Mouse (Mus musculus) neural tube, embryonic 11.5 days (tissue): ENCODE measurements around the gene E130114P18Rik. TPM values are rescaled to one million over a fixed set of nuclear protein-coding genes. Genes with fewer than 3 reads are reported as not detected.

ENCODE experiments used
- ATAC-seq: fragments of 200-750 bp; cut with Nextera tagmentation; 2 replicates; pipeline ENCODE4 v1.8.0; 2017; ENCODE audit warnings: moderate number of reproducible peaks, mild to moderate bottlenecking, moderate TSS enrichment, moderate library complexity; ENCODE audit not compliant: insufficient read depth, low FRiP score, low TSS enrichment
- DNase-seq: peaks from one replicate; pipeline ENCODE4 v3.0.0-alpha.2; 2015; ENCODE audit warnings: low spot score
- H3K27ac ChIP-seq: fragments of 300-500 bp; sonication (generic); 2 replicates; pipeline ENCODE4 v1.5.1; 2014; ENCODE audit warnings: low read depth, mild to moderate bottlenecking, low read length
- H3K27me3 ChIP-seq: fragments of 300-500 bp; sonication (generic); 2 replicates; pipeline ENCODE4 v1.6.1; 2014; ENCODE audit warnings: mild to moderate bottlenecking, low read length, mixed read lengths; ENCODE audit not compliant: control insufficient read depth, insufficient read depth
- H3K36me3 ChIP-seq: fragments of 300-500 bp; sonication (generic); 2 replicates; pipeline ENCODE4 v1.6.1; 2014; ENCODE audit warnings: mild to moderate bottlenecking, low read length, moderate library complexity, mixed read lengths; ENCODE audit not compliant: control insufficient read depth, insufficient read depth
- H3K4me1 ChIP-seq: fragments of 300-500 bp; sonication (generic); 2 replicates; pipeline ENCODE4 v1.6.1; 2014; ENCODE audit warnings: low read length, mixed read lengths; ENCODE audit not compliant: control insufficient read depth, insufficient read depth
- H3K4me2 ChIP-seq: fragments of 300-500 bp; sonication (generic); 2 replicates; pipeline ENCODE4 v1.6.1; 2014; ENCODE audit warnings: low read depth, mild to moderate bottlenecking, moderate library complexity
- H3K4me3 ChIP-seq: fragments of 300-500 bp; sonication (generic); 2 replicates; pipeline ENCODE4 v1.5.1; 2014; ENCODE audit warnings: low read depth, low read length
- H3K9ac ChIP-seq: fragments of 300-500 bp; sonication (generic); 2 replicates; pipeline ENCODE4 v1.6.1; 2014; ENCODE audit warnings: mild to moderate bottlenecking, low read length
- H3K9me3 ChIP-seq: fragments of 300-500 bp; sonication (generic); 2 replicates; pipeline ENCODE4 v1.6.1; 2016; ENCODE audit warnings: low read length; ENCODE audit not compliant: control insufficient read depth
- WGBS: fragments of 180-500 bp; shearing (Covaris S2); extraction: QIAGEN DNeasy Blood & Tissue Kit; methylation state at CpG from one replicate; pipeline ENCODE4 v1.1.7; 2014; 5-methylcytosine and 5-hydroxymethylcytosine counted together
- polyA plus RNA-seq: library from polyadenylated mRNA; unstranded; fragments of >200 nt; fragmentation: Nextera tagmentation; extraction: Ambion mirVana; gene quantifications from 2 replicates; pipeline ENCODE4 v1.2.1, GENCODE M21; 2014

E130114P18Rik gene
- polyA plus RNA-seq, 1 experiment from 2014 or later = 9.1 TPM

DNA sequence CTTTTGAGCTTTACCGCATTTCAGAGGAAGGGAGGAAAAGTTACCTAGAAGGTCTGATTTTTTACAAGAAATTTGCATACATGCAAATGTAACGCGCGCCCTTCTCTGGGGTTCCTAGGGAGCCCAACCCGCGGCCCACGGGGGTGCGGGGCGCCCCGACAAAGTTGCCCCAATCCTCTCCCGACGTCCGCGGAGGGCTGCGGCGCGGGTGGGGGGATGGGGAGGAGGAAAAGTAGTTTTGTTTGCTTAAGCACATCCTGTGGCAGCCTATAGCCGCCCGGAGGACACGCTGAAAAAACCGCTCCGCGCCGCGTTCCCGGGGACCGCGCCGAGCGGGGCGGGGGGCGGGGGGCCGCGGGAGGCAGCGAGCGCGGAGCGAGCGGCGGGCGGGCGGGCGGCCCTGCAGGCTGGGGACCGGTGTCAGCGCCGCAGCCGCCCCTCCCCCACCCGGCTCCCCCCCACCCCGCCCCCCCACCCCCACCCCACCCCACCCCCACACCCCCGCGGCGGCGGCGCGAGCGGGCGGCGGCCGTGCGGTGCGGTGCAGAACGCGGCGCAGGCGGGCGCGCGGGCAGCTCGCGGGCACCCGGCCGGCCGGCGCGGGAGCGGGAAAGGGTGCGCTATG lies 685 bp downstream of the E130114P18Rik start:
- peak; percentile 32 for ATAC-seq

DNA sequence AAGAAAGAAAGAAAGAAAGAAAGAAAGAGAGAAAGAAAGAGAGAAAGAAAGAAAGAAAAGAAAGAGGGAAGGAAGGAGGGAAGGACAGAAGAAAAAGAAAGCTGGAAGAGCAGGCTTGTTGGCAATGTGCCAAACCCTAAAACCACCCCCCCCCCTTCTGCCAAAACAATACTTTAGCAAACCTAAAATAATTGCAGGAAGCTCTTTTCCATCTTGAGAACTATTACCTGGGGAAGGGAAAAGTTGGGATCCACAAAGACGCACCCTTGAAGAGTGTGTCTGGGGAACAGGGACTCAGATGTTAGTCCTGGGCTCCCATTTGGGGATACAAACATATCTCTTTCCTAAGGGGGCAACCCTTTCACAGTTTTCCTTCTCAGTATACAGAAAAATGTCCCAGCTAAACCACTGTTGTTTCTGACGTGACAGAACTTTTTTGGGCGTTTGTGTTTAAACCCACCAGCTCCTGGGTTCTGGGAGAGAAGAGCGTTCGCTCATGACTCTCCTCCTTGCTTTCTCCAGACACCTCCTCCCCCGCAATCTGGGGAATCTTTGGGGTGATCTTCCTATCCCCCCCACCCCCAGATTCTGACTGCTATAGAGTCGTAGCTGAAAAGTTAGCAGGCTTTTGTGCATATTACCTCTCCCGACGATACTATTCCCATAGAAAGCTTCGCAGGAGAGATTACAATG lies 1.3 kb downstream of the E130114P18Rik start:
- Histone ChIP-seq H3K4me3 (peak overlapping the region; percentile 97), H3K4me1 (peaks cover 27% of the 10 kb centered on the region; the same call in 1 of the 2 replicates), H3K36me3 (no peaks in the 10 kb centered on the region), H3K27ac (peak overlapping the region; percentile 87), H3K9me3 (no peaks in the 10 kb centered on the region), H3K27me3 (peaks cover 9% of the 10 kb centered on the region; the same call in 1 of the 2 replicates), H3K4me2 (peak overlapping the region; percentile 83), H3K9ac (peak overlapping the region; percentile 98)
- DNase-seq (peak; percentile 37), ATAC-seq (no peak)
- WGBS = 1% methylated on average over 10 of the region's 10 CpGs

More for the DNA sequence above, 685 bp downstream of the E130114P18Rik start:
- no peaks in the 10 kb centered on the region for H3K9me3 ChIP-seq
- DNase-seq = peak; percentile 80
- peak overlapping the region; percentile 83 for H3K4me2 ChIP-seq
- under 1% methylated on average over 32 of the region's 77 CpGs for whole genome bisulfite sequencing
- H3K9ac ChIP-seq = peak overlapping the region; percentile 98
- peak overlapping the region; percentile 87 for H3K27ac ChIP-seq
- H3K27me3 ChIP-seq = peaks cover 9% of the 10 kb centered on the region; the same call in 1 of the 2 replicates
- H3K4me3 ChIP-seq = peak overlapping the region; percentile 97
- H3K36me3 ChIP-seq = no peaks in the 10 kb centered on the region
- peaks cover 24% of the 10 kb centered on the region; the same call in 1 of the 2 replicates for H3K4me1 ChIP-seq

- peak; percentile 30 for DNase-seq
- no peaks in the 10 kb centered on the region for H3K36me3 ChIP-seq
- H3K9me3 ChIP-seq = no peaks in the 10 kb centered on the region
- no peak for ATAC-seq
- peak overlapping the region; percentile 29; the same call in 1 of the 2 replicates for H3K9ac ChIP-seq
- H3K4me3 ChIP-seq = peak overlapping the region; percentile 19
- no peak overlapping the region for H3K27ac ChIP-seq
- under 1% methylated on average over 20 of the region's 20 CpGs for WGBS
- peaks cover 28% of the 10 kb centered on the region; the same call in 1 of the 2 replicates for H3K4me1 ChIP-seq
- peaks cover 9% of the 10 kb centered on the region; the same call in 1 of the 2 replicates for H3K27me3 ChIP-seq
- peak overlapping the region; percentile 45 for H3K4me2 ChIP-seq
Observed at GRCm38 (mm10) chr4:97775494-97776265, 2.2 kb downstream of the E130114P18Rik start.

GRCm38 (mm10) chr4:97775059-97775458 lies 2.8 kb downstream of the E130114P18Rik start:
- Histone ChIP-seq H3K27ac (peak overlapping the region; percentile 36; the same call in 1 of the 2 replicates), H3K27me3 (peaks cover 9% of the 10 kb centered on the region; the same call in 1 of the 2 replicates), H3K4me2 (peak overlapping the region; percentile 45), H3K36me3 (no peaks in the 10 kb centered on the region), H3K4me3 (peak overlapping the region; percentile 19; the same call in 1 of the 2 replicates), H3K9ac (no peak overlapping the region), H3K4me1 (peaks cover 28% of the 10 kb centered on the region; the same call in 1 of the 2 replicates), H3K9me3 (no peaks in the 10 kb centered on the region)
- peak; percentile 81 for DNase-seq
- ATAC-seq = no peak
- WGBS = under 1% methylated on average over 13 of the region's 13 CpGs

DNA sequence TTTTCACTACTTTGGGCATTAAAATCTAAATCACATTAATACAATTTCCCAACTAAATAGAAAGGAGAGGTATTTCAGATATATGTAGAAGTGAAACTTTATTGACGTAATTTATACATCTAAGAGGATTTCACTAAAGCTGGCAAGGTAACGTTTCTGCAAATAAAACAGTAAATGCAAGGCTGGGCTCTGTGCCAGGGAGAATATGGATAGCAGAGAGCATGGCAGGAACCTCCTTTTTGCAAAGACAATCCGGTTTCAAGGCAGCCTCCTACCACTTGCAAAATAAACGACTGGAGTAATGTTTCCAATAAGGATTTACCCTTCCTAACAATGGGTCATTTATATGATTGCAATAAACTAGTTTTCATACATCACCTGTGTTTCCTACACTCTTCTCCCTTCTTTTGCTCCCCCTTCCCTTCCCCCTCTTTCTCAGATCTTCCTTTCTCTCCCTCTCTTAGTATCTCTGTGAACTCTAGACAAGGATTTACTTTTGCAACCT lies 3.4 kb downstream of the E130114P18Rik start:
- DNase-seq = no peak
- Histone ChIP-seq H3K4me2 (peak overlapping the region; percentile 45), H3K9me3 (no peaks in the 10 kb centered on the region), H3K36me3 (no peaks in the 10 kb centered on the region), H3K4me1 (peaks cover 25% of the 10 kb centered on the region; the same call in 1 of the 2 replicates), H3K27ac (peak overlapping the region; percentile 36; the same call in 1 of the 2 replicates), H3K4me3 (no peak overlapping the region), H3K27me3 (peaks cover 9% of the 10 kb centered on the region; the same call in 1 of the 2 replicates), H3K9ac (no peak overlapping the region)
- WGBS = 15% methylated on average over 4 of the region's 4 CpGs
- no peak for ATAC-seq

GRCm38 (mm10) chr4:97773791-97774190 lies 4.1 kb downstream of the E130114P18Rik start:
- ATAC-seq (no peak), DNase-seq (no peak)
- no peak overlapping the region; the same call in 1 of the 2 replicates for H3K27ac ChIP-seq
- H3K4me2 ChIP-seq = peak overlapping the region; percentile 16
- WGBS = 63% methylated on average over 2 of the region's 2 CpGs
- H3K27me3 ChIP-seq = peaks cover 9% of the 10 kb centered on the region; the same call in 1 of the 2 replicates
- H3K9me3 ChIP-seq = no peaks in the 10 kb centered on the region
- peaks cover 24% of the 10 kb centered on the region; the same call in 1 of the 2 replicates for H3K4me1 ChIP-seq
- H3K36me3 ChIP-seq = no peaks in the 10 kb centered on the region
- no peak overlapping the region for H3K4me3 ChIP-seq
- no peak overlapping the region for H3K9ac ChIP-seq

DNA sequence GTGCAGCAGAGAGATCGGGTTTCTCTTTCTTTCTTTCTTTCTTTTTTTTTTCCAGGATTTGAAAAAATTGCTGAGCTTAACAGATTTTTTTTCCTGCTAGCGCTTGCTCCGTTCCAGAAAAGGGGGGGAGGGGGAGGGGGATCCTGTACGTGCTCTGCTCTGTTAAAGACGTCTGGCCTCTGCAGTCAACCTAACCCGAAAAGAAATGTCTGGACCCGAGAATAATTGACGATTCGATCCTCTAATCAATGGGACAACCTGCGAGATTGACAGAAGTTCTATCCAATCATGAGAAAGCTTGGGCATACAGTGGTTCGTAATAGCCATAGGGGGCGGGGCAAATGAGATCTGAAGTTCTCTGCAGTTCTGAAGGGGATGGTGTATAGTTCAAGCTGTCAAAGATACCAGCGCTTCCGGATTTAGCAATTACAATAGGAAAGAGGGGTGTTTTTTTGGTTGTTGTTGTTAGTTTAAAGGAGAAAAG lies 4.7 kb downstream of the E130114P18Rik start:
- peaks cover 24% of the 10 kb centered on the region; the same call in 1 of the 2 replicates for H3K4me1 ChIP-seq
- peaks cover 9% of the 10 kb centered on the region; the same call in 1 of the 2 replicates for H3K27me3 ChIP-seq
- peak overlapping the region; percentile 84; the same call in 1 of the 2 replicates for H3K27ac ChIP-seq

DNA sequence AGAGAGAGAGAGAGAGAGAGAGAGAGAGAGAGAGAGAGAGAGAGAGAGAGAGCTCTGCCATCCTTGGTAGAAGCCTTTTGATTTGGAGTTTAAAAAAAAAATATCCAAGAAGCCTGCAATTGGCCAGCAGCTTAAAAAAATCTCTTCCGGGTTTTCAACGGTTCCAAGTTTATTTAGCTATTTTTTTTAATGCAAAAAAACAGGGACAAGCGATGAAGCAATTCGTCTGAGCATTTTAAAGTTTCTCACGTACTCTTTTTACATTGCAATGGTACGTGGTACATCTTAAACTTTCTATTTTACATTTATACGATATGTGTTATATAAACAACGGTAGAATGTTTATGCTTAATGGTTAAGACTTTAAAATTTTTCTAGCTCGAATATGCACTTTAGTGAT lies 5.2 kb downstream of the E130114P18Rik start, which contains the start of gene Nfia:
Gene Nfia, plus strand, starts transcription at position 94 of the 400 bp plus-strand sequence.
- Histone ChIP-seq H3K9ac (peak within 1 kb of the TSS; percentile 56), H3K4me2 (peak within 1 kb of the TSS; percentile 67), H3K36me3 (no peaks in the 10 kb centered on the region), H3K4me1 (peaks cover 24% of the 10 kb centered on the region; the same call in 1 of the 2 replicates), H3K4me3 (peak within 1 kb of the TSS; percentile 39), H3K27me3 (peaks cover 9% of the 10 kb centered on the region; the same call in 1 of the 2 replicates), H3K27ac (peak within 1 kb of the TSS; percentile 84), H3K9me3 (no peaks in the 10 kb centered on the region)
- ATAC-seq (no peak), DNase-seq (no peak)
- under 1% methylated on average over 9 of the region's 9 CpGs for WGBS

More for the DNA sequence above, 4.7 kb downstream of the E130114P18Rik start:
- ATAC-seq = peak; percentile 66
- no peaks in the 10 kb centered on the region for H3K36me3 ChIP-seq
- H3K4me3 ChIP-seq = peak overlapping the region; percentile 39
- DNase-seq = peak; percentile 87
- H3K4me2 ChIP-seq = peak overlapping the region; percentile 67
- 0% methylated on average over 14 of the region's 14 CpGs for WGBS
- no peaks in the 10 kb centered on the region for H3K9me3 ChIP-seq
- H3K9ac ChIP-seq = no peak overlapping the region
